Mouse (Mus musculus): Measurements from ENCODE around the gene March1. TPM values are rescaled to one million over a fixed set of nuclear protein-coding genes. Genes with fewer than 3 reads are reported as not detected.

Gene March1
- total RNA-seq, 2 experiments from 2014 or later, result 1.7 to 3.6 TPM

DNA sequence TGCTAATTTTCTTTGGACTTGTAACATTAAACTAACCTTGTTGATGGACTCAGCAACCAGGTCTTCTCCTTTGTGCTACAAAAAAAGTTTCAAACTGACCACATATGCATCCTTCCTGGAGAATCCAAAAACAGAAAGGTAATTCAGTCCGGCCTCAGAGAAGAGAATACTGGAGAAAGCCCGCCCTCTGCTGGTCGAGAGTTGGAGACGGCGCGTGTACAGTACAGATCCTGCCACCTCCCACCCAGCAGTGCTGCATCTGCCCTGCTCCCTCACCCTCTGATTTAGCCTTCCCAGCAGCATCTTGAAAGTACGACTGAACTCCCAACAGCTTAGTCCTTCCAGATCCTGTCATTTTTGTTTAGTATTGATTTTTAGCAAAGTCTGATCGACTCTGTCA, 878.0 kb downstream of the March1 start:
- DNase-seq (ENCODE audit: low spot score in 2 of 2), result peak; percentile 62 to 73

DNA sequence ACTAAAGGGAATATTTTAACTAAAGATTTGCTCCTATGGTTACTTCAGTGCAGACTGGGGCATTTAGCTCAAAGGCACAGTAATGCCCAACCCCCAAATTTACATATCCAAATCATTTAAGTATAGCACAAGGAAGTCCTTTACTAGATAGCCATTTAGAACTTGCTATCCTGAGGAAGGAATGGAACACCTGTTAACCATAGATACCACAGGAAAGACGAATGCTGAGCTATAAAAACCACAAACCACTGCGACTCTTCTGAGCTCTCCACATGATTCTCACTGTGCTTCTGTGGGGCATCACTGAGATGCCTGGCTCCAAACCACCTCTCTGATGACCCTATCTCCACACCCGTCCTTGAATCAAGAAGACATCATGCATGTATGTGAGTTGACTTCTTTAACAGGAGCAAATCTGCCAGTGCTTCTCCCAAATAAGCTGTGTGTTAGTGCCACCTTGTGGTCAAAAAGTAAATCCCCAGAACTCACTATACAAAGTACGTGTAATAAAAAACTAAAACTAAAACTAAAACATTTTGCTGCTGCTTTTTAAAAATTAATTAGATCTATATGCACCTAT, 879.4 kb downstream of the March1 start:
- DNase-seq (ENCODE audit: low spot score in 2 of 2), result no peak

DNA sequence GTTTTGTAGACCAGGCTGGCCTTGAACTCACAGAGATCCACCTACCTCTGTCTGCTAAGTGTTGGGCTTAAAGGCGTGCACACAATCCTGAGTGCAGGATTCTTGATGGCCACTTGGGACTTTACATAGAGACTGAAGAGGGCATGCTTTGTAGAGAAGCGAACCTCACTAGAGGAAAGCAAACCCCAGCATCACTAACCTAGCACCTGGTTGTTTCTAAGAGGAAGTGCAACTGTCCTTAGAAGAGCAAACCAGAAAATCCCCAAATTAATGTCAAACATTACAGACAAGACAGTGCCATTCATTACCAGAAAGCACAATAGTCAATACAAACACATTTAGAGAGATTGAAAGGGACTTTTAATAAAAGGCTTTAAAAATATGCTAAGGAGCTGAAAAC, 885.7 kb downstream of the March1 start:
- no peak for DNase-seq (ENCODE audit: low spot score in 2 of 2)

DNA sequence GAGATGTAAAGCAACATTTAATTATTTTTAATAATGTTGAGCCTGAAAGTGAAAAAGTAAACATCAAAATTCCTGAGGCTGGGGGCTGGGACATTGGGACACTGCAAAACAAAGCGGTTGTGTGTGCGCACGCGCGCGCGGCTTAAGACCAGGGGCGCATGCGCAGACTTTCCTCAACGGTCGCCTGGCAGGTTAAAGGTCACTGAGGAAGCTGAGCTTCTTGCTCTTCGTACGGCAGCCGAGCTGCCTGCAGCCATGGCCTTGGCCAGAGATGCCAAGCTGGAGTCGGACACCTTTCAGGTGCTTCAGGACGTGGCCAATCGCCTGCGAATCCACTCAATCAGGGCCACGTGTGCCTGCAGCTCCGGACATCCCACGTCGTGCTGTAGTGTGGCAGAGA, 893.8 kb downstream of the March1 start, which contains the start of gene Tktl2:
TSS of gene Tktl2 (plus strand) at position 220 of the 400 bp plus-strand sequence.
- no peak for DNase-seq (ENCODE audit: low spot score in 2 of 2)

DNA sequence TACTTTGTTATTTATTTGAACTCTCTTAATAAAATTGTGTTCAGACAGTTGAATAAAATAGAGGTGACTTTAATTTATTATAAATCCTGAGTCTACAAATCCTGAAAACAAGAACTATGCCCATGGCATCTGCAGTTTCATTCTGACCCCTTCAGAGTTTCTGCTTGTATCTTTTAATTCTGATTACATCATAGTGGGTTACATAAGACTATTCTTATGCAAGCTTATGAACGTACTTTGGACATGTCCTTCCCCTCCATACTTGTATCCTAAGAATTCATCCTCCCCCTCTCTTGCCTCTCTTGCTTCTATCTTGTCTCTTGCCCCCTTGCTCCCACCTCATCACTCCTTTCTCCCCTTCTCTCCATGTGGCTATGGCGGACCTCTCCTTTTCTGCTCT, 901.4 kb downstream of the March1 start:
- no peak for DNase-seq (ENCODE audit: low spot score in 2 of 2)

DNA sequence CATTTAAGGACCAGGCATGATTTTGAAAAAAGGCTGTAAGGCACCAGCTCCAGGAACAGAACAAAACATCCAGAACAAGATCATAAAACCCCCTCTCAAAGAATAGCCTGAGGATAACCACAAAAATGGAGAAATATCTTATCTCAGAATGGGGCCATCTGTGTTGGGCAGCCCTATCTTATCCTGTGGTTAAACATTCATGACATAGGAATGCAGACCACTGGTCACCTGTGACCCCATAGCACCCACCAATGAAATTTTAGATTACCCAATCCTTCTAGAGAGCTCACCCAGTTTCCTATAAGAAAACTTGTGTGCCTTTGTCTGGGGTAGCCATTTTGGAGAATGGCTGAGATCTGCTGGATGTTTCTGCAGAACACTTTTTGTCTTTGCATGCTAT, 902.9 kb downstream of the March1 start:
- DNase-seq (ENCODE audit: low spot score in 2 of 2), result no peak

Measured in adrenal gland, adult 18-20 months (tissue).